Mouse (Mus musculus) gastrocnemius, postnatal 10 days (tissue): Measurements from ENCODE around the gene Lpar2. TPM values are rescaled to one million over a fixed set of nuclear protein-coding genes. Genes with fewer than 3 reads are reported as not detected.
A peak's percentile ranks its signal among the peaks of the same experiment; 100 is the strongest.

Source experiments
- DNase-seq: peaks from one replicate; pipeline ENCODE4 v3.0.0; 2021; ENCODE audit warnings: mixed read lengths
- total RNA-seq, 2 experiments: library from RNA; stranded (reverse); gene quantifications; 2 replicates each; pipeline ENCODE4 v1.2.3; 2021

Lpar2 gene
- total RNA-seq, 2 experiments from 2014 or later, result 0.07 to 0.25 TPM

- DNase-seq, result no peak
These were observed 45.6 kb downstream of the Lpar2 start for GRCm38 (mm10) chr8:69867696-69868326.

GRCm38 (mm10) chr8:69870003-69870765, 48.0 kb downstream of the Lpar2 start:
- no peak for DNase-seq

- no peak for DNase-seq
These were observed 48.7 kb downstream of the Lpar2 start for GRCm38 (mm10) chr8:69870907-69871306.

- peak; percentile 81 for DNase-seq
These were observed 51.9 kb downstream of the Lpar2 start for GRCm38 (mm10) chr8:69874155-69874554.

GRCm38 (mm10) chr8:69874654-69875053, 52.4 kb downstream of the Lpar2 start:
- peak; percentile 63 for DNase-seq

GRCm38 (mm10) chr8:69876097-69876496, 53.9 kb downstream of the Lpar2 start:
- DNase-seq, result peak; percentile 41

GRCm38 (mm10) chr8:69876967-69877366, 54.7 kb downstream of the Lpar2 start:
- DNase-seq, result no peak

- DNase-seq, result no peak
These were observed 55.2 kb downstream of the Lpar2 start for GRCm38 (mm10) chr8:69877396-69877795.

GRCm38 (mm10) chr8:69877992-69878391, 55.8 kb downstream of the Lpar2 start:
- DNase-seq, result peak; percentile 58

GRCm38 (mm10) chr8:69879678-69880077, 57.4 kb downstream of the Lpar2 start:
- DNase-seq, result no peak

Other genes starting within 250 kb of the Lpar2 start
- gene Zfp868, start 196.9 kb upstream of the Lpar2 start, total RNA-seq, result 1 to 10 TPM; 7.6 to 7.9 TPM
- 1 to 10 TPM; 1.1 to 1.3 TPM for gene Zfp964, start 167.9 kb upstream of the Lpar2 start, total RNA-seq
- 10 to 100 TPM; 12.7 to 12.8 TPM for gene Zfp869, start 111.7 kb upstream of the Lpar2 start, total RNA-seq
- 1 to 10 TPM; 4.0 to 5.0 TPM for gene Zfp963, start 72.5 kb upstream of the Lpar2 start, total RNA-seq
- gene Gm20422, start 47.5 kb upstream of the Lpar2 start, total RNA-seq, result 1 to 10 TPM; 2.6 to 3.9 TPM
- 10 to 100 TPM; 13.4 to 17.8 TPM for gene Atp13a1, start 31.3 kb upstream of the Lpar2 start, total RNA-seq
- gene Zfp866, start 31.3 kb upstream of the Lpar2 start, total RNA-seq, result 10 to 100 TPM; 11.5 to 17.7 TPM
- gene Gmip, start 13.8 kb upstream of the Lpar2 start, total RNA-seq, result 1 to 10 TPM; 3.3 to 5.8 TPM
- 1 to 10 TPM in 1 of 2 experiments, under 1 TPM in 1; 0.47 to 1.1 TPM for gene Pbx4, start 10.1 kb downstream of the Lpar2 start, total RNA-seq
- 10 to 100 TPM; 25.3 to 28.4 TPM for gene Cilp2, start 65.3 kb downstream of the Lpar2 start, total RNA-seq
- under 1 TPM in 1 of 2 experiments, not detected in 1; 0.38 TPM for gene Tssk6, start 79.8 kb downstream of the Lpar2 start, total RNA-seq
- gene Ndufa13, start 80.1 kb downstream of the Lpar2 start, total RNA-seq, result 100 to 1,000 TPM; 236 to 268 TPM
- gene Yjefn3, start 80.3 kb downstream of the Lpar2 start, total RNA-seq, result 1 to 10 TPM; 9.0 to 9.5 TPM
- gene Gatad2a, start 174.0 kb downstream of the Lpar2 start, total RNA-seq, result 10 to 100 TPM; 40.4 to 46.5 TPM
- 10 to 100 TPM; 27.8 to 30.9 TPM for gene Mau2, start 220.3 kb downstream of the Lpar2 start, total RNA-seq
- 10 to 100 TPM; 20.2 to 22.5 TPM for gene Sugp1, start 220.4 kb downstream of the Lpar2 start, total RNA-seq